Mouse (Mus musculus) cerebellum, adult 18-20 months (tissue): ENCODE measurements around the gene Hlf.

ENCODE experiments used
- DNase-seq, 2 experiments: peaks; one replicate each; pipeline ENCODE4 v3.0.0; 2021

The Hlf gene

DNA sequence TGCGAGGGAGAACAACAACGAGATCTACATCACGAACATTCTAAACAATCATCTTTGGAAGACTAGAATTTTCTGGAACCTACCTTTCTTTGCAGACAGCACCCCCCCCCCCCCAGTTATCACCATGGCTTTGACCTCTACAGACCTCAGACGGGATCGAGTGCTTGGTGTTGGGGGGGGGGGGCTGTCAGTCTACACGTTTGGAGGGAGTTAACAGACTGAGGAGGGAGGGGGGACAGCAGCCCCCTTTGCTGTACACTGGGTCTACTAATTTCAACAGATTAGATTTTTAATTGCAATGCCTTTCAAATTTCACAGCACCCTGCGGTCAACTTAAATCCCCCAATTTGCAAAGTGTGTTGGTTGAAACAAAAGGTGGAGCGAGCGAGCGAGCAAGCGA, 20.3 kb downstream of the Hlf start:
- no peak for DNase-seq

DNA sequence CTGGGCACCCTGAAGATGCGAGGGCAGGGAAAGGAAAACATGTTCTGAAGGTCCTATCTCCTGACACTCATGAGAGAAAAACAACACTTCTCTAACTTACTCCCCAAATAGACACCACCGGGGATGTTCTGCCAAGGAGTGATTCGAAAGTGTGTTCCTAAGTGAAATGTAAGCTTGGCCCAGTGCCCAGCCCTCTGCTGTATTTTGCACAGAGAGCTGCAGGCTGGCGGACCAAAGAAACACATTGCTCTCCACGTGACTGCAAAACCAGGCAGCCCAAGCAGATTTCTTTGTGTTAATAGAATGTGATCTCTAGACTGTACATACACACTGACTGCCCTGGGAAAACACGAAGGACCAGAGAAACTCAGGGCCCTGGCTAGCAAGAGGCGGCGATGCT, 21.1 kb downstream of the Hlf start:
- peak; percentile 71 to 75 for DNase-seq

DNA sequence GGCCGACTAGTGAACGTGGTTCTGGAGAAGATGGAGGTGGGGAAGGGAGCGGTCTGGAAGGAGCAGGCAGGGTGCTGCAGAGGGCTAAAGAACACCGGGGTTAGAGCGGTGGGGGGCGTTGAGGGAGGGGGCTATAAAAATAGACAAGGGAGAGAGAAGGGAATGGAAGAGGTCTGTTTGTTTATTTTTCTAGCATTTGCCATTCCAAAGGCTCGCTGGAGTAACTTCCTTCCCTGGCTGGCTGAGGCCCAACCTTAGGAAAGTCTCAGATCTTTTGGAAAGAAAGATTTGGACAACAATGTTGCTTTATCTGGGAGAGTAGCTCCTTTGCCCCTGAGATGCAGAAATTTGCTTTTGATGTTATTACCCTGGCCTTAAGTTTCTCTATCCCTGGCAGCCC, 21.6 kb downstream of the Hlf start:
- DNase-seq: no peak

DNA sequence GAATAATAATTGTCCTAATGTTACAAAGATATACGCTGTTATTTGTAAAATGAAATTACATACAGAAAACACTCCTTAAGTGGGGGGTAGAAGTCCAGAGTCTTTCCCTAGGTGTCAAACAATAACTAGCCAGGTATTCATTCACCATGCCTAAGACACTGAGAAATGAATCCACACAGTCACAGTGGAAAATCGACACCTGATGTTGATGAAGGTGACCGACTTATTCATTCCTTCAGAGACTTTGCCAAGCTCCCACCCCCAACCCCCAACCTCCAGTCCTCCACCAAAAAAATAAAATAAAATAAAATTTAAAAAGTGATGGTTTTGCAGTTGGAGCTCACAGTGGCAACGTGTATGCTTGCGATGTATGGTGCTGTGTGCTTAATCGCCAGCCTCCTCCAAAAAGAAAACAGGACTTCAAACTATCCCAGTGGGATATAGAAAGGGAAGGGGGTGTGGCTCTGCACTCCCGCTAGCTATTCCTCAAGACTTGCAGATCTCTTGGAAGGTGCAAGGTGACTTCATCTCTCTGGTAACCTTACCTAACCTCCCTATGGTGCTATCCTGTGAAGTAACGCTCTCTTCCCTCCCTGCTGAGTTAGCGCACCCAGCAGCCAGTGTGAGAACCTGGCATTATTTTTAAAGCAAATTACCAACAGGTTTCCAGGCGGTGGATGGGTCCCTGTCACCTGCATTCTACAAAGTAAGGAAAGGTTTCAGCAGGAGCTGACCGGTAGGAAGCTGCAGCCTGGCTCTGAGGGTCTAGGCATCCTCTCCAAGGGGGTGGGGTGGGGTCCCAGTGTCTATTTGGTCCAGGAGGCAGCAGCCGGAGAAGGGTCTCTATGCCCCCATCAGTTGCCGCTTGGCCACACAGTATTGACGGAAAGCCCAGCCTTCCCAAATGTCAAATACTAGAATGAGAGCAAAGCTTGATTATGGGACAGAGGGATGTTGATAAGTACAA, 22.5 kb downstream of the Hlf start:
- DNase-seq: no peak

DNA sequence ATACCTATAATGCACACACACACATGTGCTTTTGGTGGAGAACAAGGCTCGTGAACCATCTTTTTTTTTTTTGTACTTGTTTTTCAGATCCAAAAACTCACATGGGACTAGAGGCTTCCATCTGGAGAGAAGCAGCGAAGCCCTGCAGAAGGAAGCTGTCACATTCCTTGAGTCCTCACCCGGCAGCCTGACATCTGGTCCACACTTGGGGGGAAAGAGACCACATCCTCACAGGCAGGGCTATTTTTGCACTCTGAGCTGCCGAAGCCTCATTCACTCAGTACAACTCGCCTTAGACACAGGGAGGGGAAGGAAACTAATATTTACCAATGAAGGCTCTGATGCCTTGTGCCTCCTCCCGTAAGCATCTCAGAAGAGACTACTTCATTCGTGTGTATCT, 25.8 kb downstream of the Hlf start:
- no peak for DNase-seq

DNA sequence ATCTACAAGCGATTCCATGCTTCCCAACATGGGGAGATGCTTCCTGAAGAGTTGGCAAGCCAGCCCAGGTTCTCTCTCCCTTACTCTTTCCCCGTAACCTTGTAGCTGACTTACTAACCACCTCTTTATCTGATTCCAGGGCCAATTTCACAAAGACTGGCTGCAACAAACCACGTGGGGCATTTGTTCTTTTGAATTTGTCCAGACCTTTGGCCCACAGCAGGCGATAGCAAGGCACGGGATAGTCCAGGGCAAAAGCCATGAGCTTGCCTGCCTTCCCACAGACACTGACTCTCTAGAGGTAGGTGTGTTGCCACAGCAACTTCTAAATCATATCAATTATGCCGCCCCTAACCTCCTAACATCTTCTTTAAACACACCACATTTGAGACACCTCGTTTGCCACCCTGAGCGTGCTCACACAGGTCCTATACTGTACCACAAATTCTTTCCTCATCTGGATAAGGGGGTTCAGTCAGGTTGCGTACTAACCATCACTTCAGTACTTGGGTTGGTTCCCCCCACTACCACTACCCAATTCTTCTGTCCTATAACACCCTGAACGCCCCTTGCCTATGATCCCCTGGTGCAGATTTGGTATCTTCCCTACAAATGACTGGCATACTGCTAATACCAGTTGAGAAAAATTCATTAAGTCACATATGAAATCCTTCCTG, 26.7 kb downstream of the Hlf start:
- no peak for DNase-seq

DNA sequence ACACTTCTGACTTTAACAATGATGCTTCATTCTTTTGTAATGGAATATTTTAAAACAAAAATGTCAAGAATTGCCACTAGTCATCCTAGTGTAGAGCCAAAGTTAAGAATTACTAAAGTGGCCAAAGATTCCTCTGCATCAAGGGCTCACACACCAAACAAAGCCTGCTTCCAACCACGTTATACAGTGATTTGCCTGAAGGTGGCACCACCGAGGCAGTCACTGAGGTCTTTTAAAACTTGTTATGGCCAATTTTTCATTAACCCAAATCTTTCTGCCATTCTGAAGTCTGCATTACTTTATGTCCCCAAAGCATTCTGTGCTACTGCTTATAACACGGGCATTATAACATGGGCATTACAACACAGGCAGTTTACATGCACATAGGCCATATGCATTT, 27.3 kb downstream of the Hlf start:
- peak; percentile 34 to 47 for DNase-seq

DNA sequence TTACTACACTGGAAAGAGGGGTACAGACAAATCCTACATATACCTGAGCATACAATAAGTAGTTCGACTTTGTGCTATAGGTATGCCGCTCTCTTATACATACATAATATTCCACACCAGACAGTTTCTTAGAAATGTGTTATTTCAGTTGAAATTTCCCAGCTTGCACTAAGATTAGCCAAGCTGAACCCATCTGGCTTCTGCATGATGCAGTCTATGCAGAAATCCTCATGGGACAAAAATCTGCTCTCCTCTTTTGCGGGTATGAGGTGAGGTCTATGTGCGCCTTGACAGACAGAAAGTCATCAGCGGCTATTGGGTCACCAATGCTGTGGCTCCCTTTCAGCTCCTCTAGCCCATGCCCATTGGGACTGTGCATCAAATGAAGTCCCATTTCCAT, 30.2 kb downstream of the Hlf start:
- no peak for DNase-seq

DNA sequence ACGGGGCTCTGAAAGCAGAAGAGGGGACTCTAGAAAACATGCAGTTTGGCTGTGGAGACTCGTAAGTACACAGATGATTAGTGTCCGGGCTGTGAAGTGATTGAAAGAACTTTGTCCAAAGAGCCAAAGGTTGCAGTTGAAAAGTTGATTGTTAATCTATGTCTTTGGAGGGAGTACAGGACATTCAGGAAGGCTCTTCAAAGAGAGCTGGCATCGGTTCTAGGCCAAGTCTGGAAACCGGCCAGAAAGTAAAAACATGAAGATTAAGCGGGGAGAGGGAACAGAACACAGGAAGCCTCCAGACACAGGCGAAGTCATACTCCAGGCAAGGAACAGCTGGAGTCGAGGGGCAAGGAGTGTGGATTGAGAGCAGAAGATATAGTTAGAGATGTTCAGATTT, 32.6 kb downstream of the Hlf start:
- no peak for DNase-seq

DNA sequence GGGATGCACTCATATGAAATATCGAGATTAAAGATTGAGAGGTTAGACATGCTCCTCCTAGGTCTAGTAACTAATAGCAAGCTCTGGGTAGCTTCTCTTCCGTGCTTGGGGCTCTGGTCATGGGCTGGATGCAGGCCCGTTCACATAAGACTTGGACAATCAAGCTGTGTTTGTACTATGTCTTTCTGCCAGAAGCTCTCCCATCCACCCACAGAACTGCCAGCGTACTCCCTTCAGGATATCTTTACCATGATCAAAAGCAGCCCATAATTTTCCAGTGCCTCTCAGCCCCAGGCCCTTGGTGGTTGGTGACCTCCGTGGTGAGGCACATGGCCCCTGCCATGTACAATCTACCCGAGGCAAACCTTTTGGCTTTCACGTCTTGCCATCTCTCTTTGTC, 33.3 kb downstream of the Hlf start:
- no peak for DNase-seq

DNA sequence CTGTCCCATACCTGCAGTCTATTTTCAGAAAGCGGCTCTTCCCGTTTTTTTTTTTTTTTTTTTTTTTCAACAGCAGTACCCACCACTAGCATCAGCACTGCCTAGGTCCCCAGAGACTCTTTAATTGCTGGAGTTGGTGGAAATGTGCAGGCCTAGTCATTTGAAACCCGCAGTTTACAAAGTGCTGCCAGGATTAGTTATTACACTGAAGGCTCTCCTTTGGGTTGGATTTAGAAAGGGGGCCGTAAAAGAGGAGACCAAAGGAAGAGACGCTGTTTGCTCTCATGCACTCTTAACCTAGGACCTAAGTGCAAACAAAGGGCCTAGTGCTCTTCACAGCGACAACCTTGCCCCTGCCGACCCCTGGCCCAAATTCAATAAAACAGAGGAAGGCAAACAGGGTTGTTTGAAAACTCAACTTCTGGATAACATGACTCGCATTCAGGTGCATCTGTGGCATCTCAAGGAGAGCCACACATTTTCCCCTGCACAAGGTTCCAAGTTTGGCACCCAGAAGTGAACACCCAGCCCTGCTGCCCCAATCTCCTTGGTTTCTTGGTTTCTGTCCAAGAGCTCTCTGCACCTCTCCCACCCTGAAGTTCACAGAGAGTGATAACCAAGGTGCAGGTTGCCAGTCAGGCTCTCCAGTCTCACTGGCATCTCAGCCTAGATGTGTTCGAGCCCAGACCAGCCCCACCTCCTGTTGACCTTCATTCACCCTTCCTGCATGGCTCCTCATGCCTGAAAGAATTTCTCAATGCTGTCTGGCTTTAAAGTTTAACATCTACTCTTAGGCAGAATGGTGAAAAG, 34.0 kb downstream of the Hlf start:
- no peak for DNase-seq

DNA sequence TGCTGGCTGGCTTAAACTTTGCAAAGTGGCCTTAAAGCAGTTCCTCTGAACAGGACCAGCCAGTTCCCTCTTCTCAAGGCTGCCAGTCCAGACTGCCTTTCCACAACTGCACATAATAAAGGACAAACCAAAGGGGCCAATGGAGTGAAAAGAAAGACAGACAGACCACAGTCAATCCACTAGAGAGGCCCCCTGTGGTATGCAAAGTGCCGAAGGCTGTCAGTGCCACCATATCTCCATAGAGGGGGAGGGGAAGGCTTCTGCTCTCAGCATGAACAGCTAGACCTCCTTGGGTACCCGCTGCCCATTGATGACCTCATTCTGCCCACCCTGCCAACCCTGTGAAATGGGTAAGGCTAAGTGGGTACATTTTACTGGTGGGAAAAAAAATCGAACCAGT, 34.7 kb downstream of the Hlf start:
- DNase-seq: no peak

DNA sequence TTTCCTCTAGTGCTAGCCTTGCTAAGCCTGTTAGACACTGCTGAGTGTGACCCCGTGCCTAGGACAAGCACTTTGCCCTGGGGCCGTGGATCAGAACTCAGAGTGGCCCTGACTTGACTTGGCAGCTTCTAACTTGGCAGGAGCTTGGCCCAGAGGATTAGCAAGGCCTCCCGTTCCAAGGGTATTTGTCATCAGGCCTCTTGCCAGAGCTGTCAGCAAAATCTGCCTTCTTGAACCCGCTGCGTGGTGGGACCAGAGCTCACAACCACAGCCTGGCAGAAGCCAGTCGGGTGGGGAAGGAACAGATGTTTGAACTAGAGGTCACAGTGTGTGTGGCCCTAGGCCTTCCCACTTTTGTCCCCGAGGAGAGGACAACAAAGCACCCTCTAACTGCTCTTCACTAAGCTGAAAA, 35.4 kb downstream of the Hlf start:
- DNase-seq: peak; percentile 64 to 71

DNA sequence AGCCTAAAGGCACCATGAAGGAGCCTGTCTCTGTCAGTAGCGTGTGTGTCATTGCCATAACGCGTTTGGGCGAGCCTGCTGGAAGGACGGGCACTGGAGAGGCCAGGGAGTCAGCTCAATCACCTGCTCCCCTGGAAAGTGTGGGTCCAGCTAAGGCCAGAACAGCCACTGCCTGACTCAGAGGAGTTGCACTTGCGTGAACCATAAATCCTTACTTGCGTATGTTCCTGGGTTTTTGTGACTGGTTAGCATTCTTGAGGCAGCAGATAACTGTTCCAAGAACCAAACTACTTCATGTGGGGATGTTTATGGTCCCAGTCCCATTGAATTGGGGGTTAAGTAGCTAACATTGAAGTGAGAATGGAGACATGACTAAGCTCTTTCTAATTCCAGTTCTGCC, 38.0 kb downstream of the Hlf start:
- no peak for DNase-seq

DNA sequence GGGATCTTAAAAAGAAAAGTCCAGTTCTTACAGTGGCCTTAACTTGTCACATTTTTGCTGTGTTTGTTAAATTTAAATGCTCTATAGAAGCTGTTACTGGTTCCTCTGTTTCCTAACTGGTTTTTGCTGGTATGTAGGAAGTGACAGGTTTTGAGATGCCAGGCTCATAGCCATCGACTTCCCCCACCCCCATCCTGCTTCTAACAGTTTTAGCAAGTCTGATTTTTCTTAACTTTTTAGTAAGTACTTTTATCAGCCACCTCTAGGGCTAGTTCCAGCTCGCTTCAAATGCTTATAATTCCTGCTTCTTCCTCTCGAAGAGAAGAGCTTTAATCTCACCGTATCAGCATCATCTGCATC, 40.6 kb downstream of the Hlf start:
- DNase-seq: no peak

DNA sequence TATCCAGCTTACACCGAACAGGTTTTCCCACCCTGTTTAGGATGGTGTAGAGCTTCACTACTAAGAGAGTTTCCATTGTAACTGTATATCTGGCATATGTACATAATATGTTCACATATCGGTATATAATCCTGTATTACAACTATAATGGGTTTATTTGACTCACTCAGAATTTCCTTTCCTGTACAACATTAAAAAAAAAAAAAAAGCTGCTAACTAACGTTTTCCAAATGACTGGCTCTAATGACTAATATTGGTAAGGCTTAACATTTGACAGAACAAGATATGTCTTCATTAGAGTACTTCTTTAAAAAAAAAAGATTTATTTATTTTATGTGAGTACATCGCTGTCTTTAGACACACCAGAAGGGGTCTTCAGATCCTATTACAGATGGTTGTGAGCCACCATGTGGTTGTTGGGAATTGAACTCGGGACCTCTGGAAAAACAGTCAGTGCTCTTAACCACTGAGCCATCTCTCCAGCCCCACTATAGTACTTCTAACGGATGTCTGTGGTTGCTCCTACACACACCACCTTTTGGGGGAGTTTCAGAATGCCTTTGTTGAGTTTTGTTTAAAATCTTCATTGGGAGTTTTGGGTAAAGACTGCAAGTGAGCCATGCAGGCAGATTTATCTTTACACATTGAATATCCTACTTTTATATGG, 41.1 kb downstream of the Hlf start:
- DNase-seq: no peak

DNA sequence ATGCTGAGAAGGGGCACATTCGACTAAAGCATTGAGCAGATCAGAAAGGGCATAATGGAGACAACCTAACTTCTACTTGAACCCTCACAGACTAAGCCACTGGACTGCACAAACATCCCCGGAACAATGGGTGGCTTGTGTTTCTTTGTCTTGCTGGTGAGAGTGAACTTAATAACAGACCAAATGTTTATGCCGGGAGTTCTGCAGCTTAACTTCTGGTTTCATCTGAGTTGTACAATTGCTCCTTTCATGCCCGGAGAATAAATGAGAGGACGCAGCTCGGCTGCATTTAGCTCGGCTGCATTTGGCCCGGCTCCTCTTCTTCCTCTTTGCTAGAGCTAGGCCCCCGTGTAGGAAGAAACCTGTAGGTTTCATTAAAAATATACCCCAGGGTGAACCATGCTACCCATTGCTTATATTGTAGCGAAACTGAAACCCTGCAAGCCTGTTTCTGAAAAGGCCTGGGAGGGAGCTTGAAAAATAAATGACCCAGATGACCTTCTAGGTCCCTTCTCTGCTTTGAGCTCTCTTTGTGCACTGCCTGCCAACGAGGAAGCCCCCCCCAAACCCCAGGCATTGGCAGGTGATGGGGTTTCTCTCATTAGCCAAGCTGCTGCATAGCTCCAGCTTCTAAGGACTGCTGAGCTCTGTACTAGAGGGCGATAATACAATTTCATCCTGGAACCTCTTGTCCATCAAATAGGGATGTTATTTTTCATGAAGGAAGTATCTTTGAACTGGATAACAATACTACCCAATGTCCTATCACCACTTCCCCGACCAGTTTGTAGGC, 42.8 kb downstream of the Hlf start:
- no peak for DNase-seq

DNA sequence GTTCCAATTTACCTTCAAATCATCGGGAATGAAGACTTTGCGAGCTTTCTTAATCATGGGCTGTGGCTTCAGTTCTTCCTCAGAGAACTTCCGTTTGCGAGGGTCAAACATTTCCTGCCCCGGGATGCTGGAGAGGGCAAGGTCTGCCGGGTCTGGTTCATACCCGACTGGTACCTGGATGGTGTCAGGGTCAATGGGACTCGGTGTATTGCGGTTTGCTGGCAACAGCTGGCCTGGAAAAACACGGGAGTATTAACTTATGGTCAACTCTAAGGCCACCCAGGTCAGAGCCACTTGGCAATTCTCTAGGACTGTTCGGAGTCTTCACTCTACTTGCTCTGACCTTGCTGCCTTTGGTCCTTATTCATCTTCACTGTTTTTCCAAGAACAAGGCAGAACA, 44.9 kb downstream of the Hlf start:
- no peak for DNase-seq

DNA sequence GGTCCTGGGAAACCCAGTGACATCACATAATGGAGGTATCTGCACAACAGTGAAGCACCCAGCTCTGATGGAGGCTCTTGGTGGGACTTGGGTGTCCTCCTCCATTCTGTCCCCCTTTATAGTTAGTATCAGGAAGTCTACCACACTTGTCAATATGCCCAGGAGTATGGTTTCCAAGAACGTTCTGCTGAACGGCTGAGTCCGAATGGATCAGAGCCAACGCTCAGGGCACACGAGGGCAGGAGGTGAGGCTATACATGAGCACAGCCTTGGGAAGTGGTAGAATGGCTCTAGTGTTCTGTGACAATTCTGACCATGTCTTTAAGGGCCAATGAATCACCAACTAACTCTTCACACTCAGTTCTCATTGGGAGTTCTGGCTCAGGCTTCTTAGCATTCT, 47.8 kb downstream of the Hlf start:
- no peak for DNase-seq

DNA sequence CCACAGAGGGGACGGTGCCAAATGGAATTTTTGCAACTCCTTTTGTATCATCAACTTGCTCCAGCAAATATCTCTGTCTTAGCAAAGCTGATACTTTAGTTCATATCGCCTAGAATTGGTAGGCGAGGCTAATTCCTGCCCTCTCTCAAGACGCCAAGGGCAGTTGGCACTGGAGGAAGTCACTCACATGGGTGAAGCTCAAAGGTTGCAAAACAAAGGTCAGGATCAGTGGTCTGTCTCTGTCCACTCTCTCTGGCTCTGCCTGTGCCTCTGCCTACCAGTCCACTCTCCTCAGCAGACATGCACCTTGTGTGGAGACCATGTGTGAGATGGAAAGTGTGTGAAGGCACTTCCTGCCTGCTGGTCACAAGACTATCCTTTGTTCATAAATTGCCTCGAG, 48.4 kb downstream of the Hlf start:
- DNase-seq: no peak

DNA sequence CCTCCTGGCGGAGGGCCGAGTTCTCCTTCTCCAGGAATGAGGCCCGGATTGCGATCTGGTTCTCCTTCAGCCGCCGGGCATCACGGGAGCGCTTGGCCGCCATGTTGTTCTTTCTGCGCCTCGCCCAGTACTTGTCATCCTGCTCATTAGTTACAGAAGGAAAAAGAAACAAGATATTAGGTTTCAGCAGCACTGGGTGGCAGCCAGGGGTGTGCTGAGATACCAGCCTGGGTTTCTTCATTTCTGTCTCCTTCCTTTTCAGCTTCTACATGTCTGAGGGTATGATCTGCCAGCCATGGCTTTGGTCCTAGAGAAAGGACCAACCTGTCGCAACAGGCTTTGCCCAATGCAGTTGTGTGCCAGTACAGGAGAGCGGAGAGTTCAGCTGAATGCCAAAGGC, 49.9 kb downstream of the Hlf start:
- no peak for DNase-seq

DNA sequence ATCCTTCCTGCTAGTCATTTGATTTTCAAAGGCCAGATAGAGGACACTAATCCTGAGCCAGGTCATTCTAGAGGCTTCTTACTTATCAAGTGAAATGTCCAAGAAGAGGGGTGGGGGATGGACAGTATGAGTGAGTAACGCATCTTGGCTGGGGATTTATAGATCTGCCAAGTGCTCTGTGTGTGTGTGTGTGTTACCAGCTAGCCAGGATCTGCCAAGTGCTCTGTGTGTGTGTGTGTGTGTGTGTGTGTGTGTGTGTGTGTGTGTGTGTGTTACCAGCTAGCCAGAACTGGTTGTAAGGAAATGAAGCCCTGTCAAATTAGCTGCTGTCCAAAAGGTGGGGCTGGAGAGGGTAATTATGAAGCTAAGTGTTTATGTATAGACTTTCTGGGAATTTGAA, 55.9 kb downstream of the Hlf start:
- DNase-seq: no peak
